Mouse (Mus musculus): ENCODE data around the gene Prpf4b.

DNA sequence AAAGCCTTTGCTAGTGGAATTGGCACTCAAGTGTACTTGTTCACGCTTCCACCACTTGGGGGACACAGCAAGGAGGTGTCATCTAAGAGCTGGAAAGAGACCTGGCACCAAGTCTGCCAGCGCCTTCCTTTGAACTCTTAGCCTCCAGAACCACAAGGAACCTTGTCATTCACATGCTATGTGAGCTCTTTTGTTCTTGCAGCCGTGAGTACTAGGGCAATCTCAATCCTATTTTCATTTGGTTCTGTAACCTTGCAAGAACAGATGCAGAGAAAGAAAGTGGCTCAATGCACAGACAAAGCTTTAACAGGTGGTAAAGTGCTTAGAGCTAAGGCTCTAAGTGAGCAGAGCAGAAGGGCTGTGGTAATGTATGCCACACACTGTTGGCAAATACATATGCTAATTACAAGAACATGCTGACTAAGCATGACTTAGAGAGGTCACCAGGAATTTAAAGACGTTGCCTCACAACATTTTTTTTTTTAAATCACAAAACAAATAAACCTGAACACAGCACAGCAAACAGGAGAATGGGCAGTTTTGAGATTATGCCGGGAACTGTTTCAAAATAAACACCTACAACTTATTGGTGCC is 23.8 kb upstream of the Prpf4b start:
- TF ChIP-seq POLR2A (IDR thresholded peaks at IDR 0.05; ENCODE audit: low read depth, low read length) (no peak), CTCF (IDR thresholded peaks at IDR 0.05; ENCODE audit: extremely low read depth, insufficient read length, insufficient replicate concordance, low read depth, low read length) (no peak)
